Mouse (Mus musculus): ENCODE data around the gene Gm17268.

GRCm38 (mm10) chr11:81999469-81999868, 38.9 kb downstream of the Gm17268 start:
- TF ChIP-seq GATA1 (IDR thresholded peaks at IDR 0.05; ENCODE audit: borderline replicate concordance, low read length) (no peak), FLI1 (IDR thresholded peaks at IDR 0.05; ENCODE audit: low read length) (no peak)
